Mouse (Mus musculus): ENCODE results near the gene Rit1. TPM values are rescaled to one million over a fixed set of nuclear protein-coding genes. Genes with fewer than 3 reads are reported as not detected.
"Not testable (repeated sequence)": the region's sequence is repeated elsewhere in the genome, so short reads cannot be mapped to it uniquely, and the experiment has no call there.

Gene Rit1
- polyA plus RNA-seq, 1 experiment from 2014 or later, result 98.4 TPM

- no peak for TF ChIP-seq CTCF (IDR thresholded peaks at IDR 0.05)
- TF ChIP-seq EP300 (IDR thresholded peaks at IDR 0.05), result no peak
- DNase-seq (ENCODE audit: low spot score) (no peak), ATAC-seq (no peak)
- 80% methylated on average over 3 of the region's 3 CpGs for WGBS
- no peak overlapping the region for H3K4me2 ChIP-seq (replicated peaks; ENCODE audit: low read depth, low read length)
- no peak overlapping the region for H3K4me3 ChIP-seq (ENCODE audit: low read depth, low read length)
- peaks cover 61% of the 10 kb centered on the region; the same call in 1 of the 2 replicates for H3K36me3 ChIP-seq (ENCODE audit: insufficient read depth, low read length)
- H3K9me3 ChIP-seq (ENCODE audit: low read length), result no peaks in the 10 kb centered on the region
- H3K27me3 ChIP-seq (replicated peaks; ENCODE audit: insufficient read depth, low read length), result no peaks in the 10 kb centered on the region
- no peak overlapping the region for H3K27ac ChIP-seq (ENCODE audit: low read length)
- no peak overlapping the region for H3K9ac ChIP-seq (replicated peaks; ENCODE audit: low read depth)
- H3K4me1 ChIP-seq (ENCODE audit: insufficient read depth, low read depth, low read length), result no peaks in the 10 kb centered on the region
These were observed 16.4 kb upstream of the Rit1 start for GRCm38 (mm10) chr3:88700247-88700646.

- Histone ChIP-seq H3K9me3 (ENCODE audit: low read length) (no peaks in the 10 kb centered on the region), H3K27me3 (replicated peaks; ENCODE audit: insufficient read depth, low read length) (no peaks in the 10 kb centered on the region), H3K4me3 (ENCODE audit: low read depth, low read length) (no peak overlapping the region), H3K4me1 (ENCODE audit: insufficient read depth, low read depth, low read length) (no peaks in the 10 kb centered on the region), H3K4me2 (replicated peaks; ENCODE audit: low read depth, low read length) (no peak overlapping the region), H3K36me3 (ENCODE audit: insufficient read depth, low read length) (peaks cover 57% of the 10 kb centered on the region; the same call in 1 of the 2 replicates), H3K9ac (replicated peaks; ENCODE audit: low read depth) (no peak overlapping the region), H3K27ac (ENCODE audit: low read length) (no peak overlapping the region)
- ATAC-seq, result no peak
- TF ChIP-seq CTCF (IDR thresholded peaks at IDR 0.05) (no peak), EP300 (IDR thresholded peaks at IDR 0.05) (no peak)
- DNase-seq (ENCODE audit: low spot score), result no peak
- 47% methylated on average over 3 of the region's 3 CpGs for WGBS
These were observed 15.4 kb upstream of the Rit1 start for GRCm38 (mm10) chr3:88701222-88701621.

GRCm38 (mm10) chr3:88713709-88714108, 2.9 kb upstream of the Rit1 start:
- H3K4me3 ChIP-seq (ENCODE audit: low read depth, low read length), result no peak overlapping the region
- H3K9ac ChIP-seq (replicated peaks; ENCODE audit: low read depth), result no peak overlapping the region
- no peaks in the 10 kb centered on the region for H3K9me3 ChIP-seq (ENCODE audit: low read length)
- H3K36me3 ChIP-seq (ENCODE audit: insufficient read depth, low read length), result peaks cover 39% of the 10 kb centered on the region
- H3K27me3 ChIP-seq (replicated peaks; ENCODE audit: insufficient read depth, low read length), result no peaks in the 10 kb centered on the region
- DNase-seq (ENCODE audit: low spot score) (no peak), ATAC-seq (no peak)
- peaks cover 8% of the 10 kb centered on the region; the same call in 1 of the 2 replicates for H3K4me1 ChIP-seq (ENCODE audit: insufficient read depth, low read depth, low read length)
- no peak for TF ChIP-seq EP300 (IDR thresholded peaks at IDR 0.05)
- no peak for TF ChIP-seq CTCF (IDR thresholded peaks at IDR 0.05)
- 90% methylated on average over 4 of the region's 4 CpGs for WGBS
- no peak overlapping the region for H3K27ac ChIP-seq (ENCODE audit: low read length)
- no peak overlapping the region for H3K4me2 ChIP-seq (replicated peaks; ENCODE audit: low read depth, low read length)

- H3K27me3 ChIP-seq (replicated peaks; ENCODE audit: insufficient read depth, low read length), result no peaks in the 10 kb centered on the region
- H3K4me2 ChIP-seq (replicated peaks; ENCODE audit: low read depth, low read length), result no peak overlapping the region
- H3K4me3 ChIP-seq (ENCODE audit: low read depth, low read length), result no peak overlapping the region
- no peak overlapping the region for H3K9ac ChIP-seq (replicated peaks; ENCODE audit: low read depth)
- DNase-seq (ENCODE audit: low spot score) (no peak), ATAC-seq (no peak)
- no peaks in the 10 kb centered on the region for H3K9me3 ChIP-seq (ENCODE audit: low read length)
- H3K4me1 ChIP-seq (ENCODE audit: insufficient read depth, low read depth, low read length), result peaks cover 15% of the 10 kb centered on the region; the same call in 1 of the 2 replicates
- H3K36me3 ChIP-seq (ENCODE audit: insufficient read depth, low read length), result peaks cover 29% of the 10 kb centered on the region
- WGBS, result 50% methylated on average over 2 of the region's 2 CpGs
- TF ChIP-seq EP300 (IDR thresholded peaks at IDR 0.05), result no peak
- TF ChIP-seq CTCF (IDR thresholded peaks at IDR 0.05), result no peak
- H3K27ac ChIP-seq (ENCODE audit: low read length), result no peak overlapping the region
These were observed 1.9 kb upstream of the Rit1 start for GRCm38 (mm10) chr3:88714725-88715124.

- Histone ChIP-seq H3K4me1 (ENCODE audit: insufficient read depth, low read depth, low read length) (peaks cover 16% of the 10 kb centered on the region; the same call in 1 of the 2 replicates), H3K36me3 (ENCODE audit: insufficient read depth, low read length) (peaks cover 19% of the 10 kb centered on the region; the same call in 1 of the 2 replicates)
- not testable (repeated sequence) for H3K27ac ChIP-seq (ENCODE audit: low read length); H3K4me2 ChIP-seq (replicated peaks; ENCODE audit: low read depth, low read length); ATAC-seq; H3K9ac ChIP-seq (replicated peaks; ENCODE audit: low read depth); DNase-seq (ENCODE audit: low spot score); H3K27me3 ChIP-seq (replicated peaks; ENCODE audit: insufficient read depth, low read length); H3K4me3 ChIP-seq (ENCODE audit: low read depth, low read length); H3K9me3 ChIP-seq (ENCODE audit: low read length)
- WGBS, result 86% methylated on average over 5 of the region's 5 CpGs
These were observed 922 bp upstream of the Rit1 start for GRCm38 (mm10) chr3:88715716-88716115.

- DNase-seq (ENCODE audit: low spot score) (peak; percentile 59), ATAC-seq (peak; percentile 46)
- Histone ChIP-seq H3K9me3 (ENCODE audit: low read length) (no peaks in the 10 kb centered on the region), H3K36me3 (ENCODE audit: insufficient read depth, low read length) (peaks cover 9% of the 10 kb centered on the region; the same call in 1 of the 2 replicates), H3K27ac (ENCODE audit: low read length) (peak overlapping the region; percentile 82), H3K4me3 (ENCODE audit: low read depth, low read length) (peak overlapping the region; percentile 83), H3K4me2 (replicated peaks; ENCODE audit: low read depth, low read length) (peak overlapping the region; percentile 84), H3K27me3 (replicated peaks; ENCODE audit: insufficient read depth, low read length) (no peaks in the 10 kb centered on the region), H3K4me1 (ENCODE audit: insufficient read depth, low read depth, low read length) (peaks cover 16% of the 10 kb centered on the region; the same call in 1 of the 2 replicates), H3K9ac (replicated peaks; ENCODE audit: low read depth) (peak overlapping the region; percentile 76)
- TF ChIP-seq EP300 (IDR thresholded peaks at IDR 0.05), result no peak
- TF ChIP-seq CTCF (IDR thresholded peaks at IDR 0.05), result peak; percentile 30
- WGBS, result under 1% methylated on average over 9 of the region's 9 CpGs
These were observed 660 bp downstream of the Rit1 start for GRCm38 (mm10) chr3:88717198-88717798.
